Mouse (Mus musculus) urinary bladder, adult 2 months (tissue): ENCODE data around the gene Lcorl. TPM values are rescaled to one million over a fixed set of nuclear protein-coding genes. Genes with fewer than 3 reads are reported as not detected.

Experiments
- polyA plus RNA-seq: library from polyadenylated mRNA; depleted of rRNA; stranded (reverse); fragments of >200 nt; gene quantifications from 2 replicates; pipeline ENCODE4 v1.2.3, GENCODE M21; 2012; rRNA removed

Gene Lcorl
- polyA plus RNA-seq, 1 experiment: 5.8 TPM

Other genes starting within 250 kb of the Lcorl start
- gene Fam184b, start 218.0 kb downstream of the Lcorl start, polyA plus RNA-seq: 0.01 and 0.03 TPM in 2 replicates
- 0.97 and 1.2 TPM in 2 replicates for gene Ncapg, start 187.7 kb downstream of the Lcorl start, polyA plus RNA-seq